ENCODE assay signal across 8 mouse cellular contexts in the genomic region with DNA sequence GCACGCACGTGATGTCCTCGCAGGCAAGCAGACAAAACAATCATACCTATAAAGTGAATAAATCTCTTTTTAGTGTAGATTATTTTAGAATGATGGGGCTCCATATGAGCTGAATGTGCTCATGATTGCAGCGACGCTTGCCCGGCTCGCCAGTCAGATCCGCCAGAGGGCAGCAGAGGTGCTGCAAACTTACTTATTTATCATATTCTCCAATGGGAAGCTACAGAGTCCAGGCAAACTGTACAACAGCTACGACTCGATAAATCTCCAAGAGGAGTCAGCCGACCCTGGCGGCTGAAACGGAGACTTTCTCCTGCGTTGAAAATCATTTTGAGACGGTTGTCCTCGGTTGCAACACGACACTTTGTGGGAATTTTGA. TPM values are rescaled to one million over a fixed set of nuclear protein-coding genes. Genes with fewer than 3 reads are reported as not detected.
DNase-seq lines count a peak whose midpoint lies in the region; ATAC-seq lines count a peak whose summit lies in the region.

No protein-coding gene starts in this region.

- H3K27me3 ChIP-seq in hindbrain, embryonic 11.5 days (ENCODE audit: control insufficient read depth, insufficient read depth, low read length): no peaks in the 10 kb centered on the region

- H3K36me3 ChIP-seq in hindbrain, embryonic 11.5 days (ENCODE audit: control insufficient read depth, insufficient read depth, low read length): no peaks in the 10 kb centered on the region

- H3K9ac ChIP-seq in hindbrain, embryonic 11.5 days (ENCODE audit: low read depth, low read length): peak overlapping the region; percentile 17; the same call in 1 of the 2 replicates

- ATAC-seq in hindbrain, embryonic 11.5 days (ENCODE audit: low FRiP score): peak; percentile 44

- H3K4me3 ChIP-seq in hindbrain, embryonic 11.5 days (ENCODE audit: low read depth, low read length): peak overlapping the region; percentile 83

- H3K4me2 ChIP-seq in hindbrain, embryonic 11.5 days (replicated peaks; ENCODE audit: low read depth, low read length): peak overlapping the region; percentile 37

- no peak overlapping the region for H3K27ac ChIP-seq in hindbrain, embryonic 11.5 days (ENCODE audit: low read depth, low read length)

- WGBS in hindbrain, embryonic 11.5 days: 1% methylated on average over 17 of the region's 17 CpGs

- DNase-seq in MN1 (ENCODE audit: low spot score): peak; percentile 91
- DNase-seq in cerebellum, adult 9-10 months: peak; percentile 89
- peak; percentile 80 to 94 for DNase-seq in frontal cortex, adult 2 months (ENCODE audit: extremely low spot score in 1 of 2, low spot score in 1 of 2)
- peak; percentile 88 for DNase-seq in hindbrain, embryonic 11.5 days (ENCODE audit: low spot score)
- DNase-seq in layer of hippocampus, postnatal 10 days (ENCODE audit: low spot score in 2 of 2): peak; percentile 90 to 92
- DNase-seq in lung, postnatal 10 days: peak; percentile 92
- peak; percentile 85 for DNase-seq in ovary, postnatal 36 days (ENCODE audit: low spot score)
- DNase-seq in thymus, postnatal 25 days: peak; percentile 93

- no peaks in the 10 kb centered on the region for H3K9me3 ChIP-seq in hindbrain, embryonic 11.5 days (ENCODE audit: control insufficient read depth, low read length)

- no peaks in the 10 kb centered on the region for H3K4me1 ChIP-seq in hindbrain, embryonic 11.5 days (replicated peaks; ENCODE audit: control insufficient read depth, insufficient read depth, low read length)

RNA-seq across cellular contexts. Expression of a gene that starts 1.2 kb away (rescaled TPM):
- polyA plus RNA-seq in frontal cortex, adult 2 months (2012; rRNA removed): 13.8 and 16.0 TPM in 2 replicates
- 50.4 and 52.1 TPM in 2 replicates for polyA plus RNA-seq in hindbrain, embryonic 11.5 days (2014; fragmentation: Nextera tagmentation; extraction: Ambion mirVana)
- total RNA-seq in layer of hippocampus, postnatal 10 days (2021): 10 to 100 TPM; 26.7 to 28.1 TPM

RNA-seq across cellular contexts. Expression of a gene that starts 5.0 kb away (rescaled TPM):
- 0.08 and 0.18 TPM in 2 replicates for polyA plus RNA-seq in frontal cortex, adult 2 months (2012; rRNA removed)
- polyA plus RNA-seq in hindbrain, embryonic 11.5 days (2014; fragmentation: Nextera tagmentation; extraction: Ambion mirVana): 0.57 and 0.66 TPM in 2 replicates
- not detected for total RNA-seq in layer of hippocampus, postnatal 10 days (2021)
